Mouse (Mus musculus) gastrocnemius, adult 2 months (tissue): ENCODE data around the gene Ccr4. TPM values are rescaled to one million over a fixed set of nuclear protein-coding genes. Genes with fewer than 3 reads are reported as not detected.
A peak's percentile ranks its signal among the peaks of the same experiment; 100 is the strongest.
"Not testable (repeated sequence)": the region's sequence is repeated elsewhere in the genome, so short reads cannot be mapped to it uniquely, and the experiment has no call there.

ENCODE experiments used
- DNase-seq: peaks from one replicate; pipeline ENCODE4 v3.0.0; 2022
- H3K27ac ChIP-seq: fragments of 200-600 bp; 2 replicates; pipeline ENCODE4 v1.8.1; 2022; ENCODE audit warnings: mild to moderate bottlenecking
- H3K4me3 ChIP-seq: fragments of 200-600 bp; 2 replicates; pipeline ENCODE4 v1.8.1; 2022; ENCODE audit warnings: mild to moderate bottlenecking, moderate library complexity
- CTCF ChIP-seq: fragments of 200-600 bp; IDR thresholded peaks from 2 replicates; pipeline ENCODE4 v1.8.1; 2022; ENCODE audit warnings: antibody characterized with exemption, mild to moderate bottlenecking, moderate library complexity
- intact Hi-C: fragments of 180-260 bp; cut with DNase I; formaldehyde crosslinking; loops from one replicate; pipeline ENCODE4 v1.15.1; 2025
- total RNA-seq, 2 experiments: library from RNA; stranded (reverse); gene quantifications; 2 replicates each; pipeline ENCODE4 v1.2.3; 2021

The Ccr4 gene
- total RNA-seq, 2 experiments from 2014 or later = not detected

DNA sequence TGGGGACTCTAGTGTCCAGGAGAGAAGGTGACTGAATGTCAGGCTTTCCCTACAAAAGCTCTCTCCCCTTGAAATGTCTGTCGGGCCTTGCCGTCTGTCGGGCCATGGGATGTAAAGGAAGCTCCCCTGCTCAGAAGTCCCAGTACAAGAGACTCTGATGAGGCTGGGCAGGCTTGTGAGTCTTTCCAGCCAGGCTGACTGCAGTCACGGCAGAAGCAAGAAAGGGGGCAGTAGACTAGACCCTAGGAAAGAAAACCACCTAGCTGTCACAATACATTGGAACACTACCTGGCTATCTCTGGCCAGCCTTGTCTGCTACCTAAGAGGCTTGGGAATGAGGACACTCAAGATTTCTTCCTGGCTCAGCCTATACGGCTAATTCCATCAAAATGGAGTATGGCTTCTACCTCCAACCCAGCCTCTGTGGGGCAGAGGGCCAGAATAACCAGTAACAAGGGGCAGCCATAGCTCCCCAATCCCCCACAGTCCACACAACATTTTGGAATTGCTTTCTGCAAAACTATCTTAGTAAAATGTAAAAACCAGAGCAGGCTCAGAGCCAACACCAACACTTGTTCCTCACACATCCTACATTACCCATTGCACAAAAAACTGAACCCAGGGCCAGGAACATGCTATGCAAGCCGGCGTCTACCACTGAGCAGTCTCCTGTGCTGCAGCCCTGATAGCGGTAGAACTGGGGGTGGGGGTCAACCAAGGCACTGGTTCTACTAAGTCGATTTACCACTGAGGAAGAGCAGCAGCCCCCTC, 30.2 kb upstream of the Ccr4 start:
- intact Hi-C loops = no loop called here
- no peak for DNase-seq
- no peak overlapping the region for H3K4me3 ChIP-seq
- no peak for TF ChIP-seq CTCF
- H3K27ac ChIP-seq = no peak overlapping the region

DNA sequence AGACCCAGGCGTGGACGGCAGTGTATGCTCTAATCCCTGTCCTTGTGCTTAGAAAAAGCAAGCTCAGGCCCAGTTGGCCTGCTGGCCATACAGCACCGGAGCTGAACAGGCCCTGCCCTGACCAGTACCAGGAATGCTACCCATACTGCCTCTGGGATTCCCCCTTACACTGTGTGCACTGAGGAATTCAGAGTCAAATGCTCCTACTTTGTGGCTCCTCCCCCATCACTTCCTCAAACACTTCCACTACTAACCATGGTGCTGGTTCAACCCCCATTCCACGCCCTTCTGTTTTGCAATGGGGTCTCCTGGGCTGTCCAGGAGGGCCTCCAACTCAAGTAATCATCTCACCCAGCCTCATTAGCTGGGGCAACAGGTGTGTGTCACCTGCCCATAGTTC, 29.1 kb upstream of the Ccr4 start:
- Histone ChIP-seq H3K4me3 (no peak overlapping the region), H3K27ac (no peak overlapping the region)
- intact Hi-C loops = no loop called here
- DNase-seq = no peak
- TF ChIP-seq CTCF = no peak

DNA sequence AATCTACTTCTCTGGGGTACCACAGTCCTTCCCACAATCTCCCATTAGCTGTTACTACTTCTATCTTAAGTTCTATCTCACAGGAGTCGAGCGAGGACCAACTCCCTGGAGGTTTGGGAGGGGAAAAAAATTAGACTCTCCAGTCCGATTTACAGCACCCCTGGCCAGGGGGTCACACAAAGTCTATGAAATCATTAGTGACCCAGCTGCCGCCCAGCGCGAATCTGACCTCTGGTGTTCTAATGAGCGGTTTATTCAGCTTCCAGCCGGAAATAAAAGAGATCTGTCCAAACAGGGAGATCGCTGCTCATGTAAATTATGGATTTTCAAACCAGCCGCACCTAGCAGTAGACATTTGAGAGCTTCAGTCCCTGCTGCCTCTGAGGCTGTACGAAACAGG, 26.6 kb upstream of the Ccr4 start:
- no peak for DNase-seq
- no peak overlapping the region for H3K27ac ChIP-seq
- H3K4me3 ChIP-seq = no peak overlapping the region
- intact Hi-C loops = no loop called here
- TF ChIP-seq CTCF = no peak

DNA sequence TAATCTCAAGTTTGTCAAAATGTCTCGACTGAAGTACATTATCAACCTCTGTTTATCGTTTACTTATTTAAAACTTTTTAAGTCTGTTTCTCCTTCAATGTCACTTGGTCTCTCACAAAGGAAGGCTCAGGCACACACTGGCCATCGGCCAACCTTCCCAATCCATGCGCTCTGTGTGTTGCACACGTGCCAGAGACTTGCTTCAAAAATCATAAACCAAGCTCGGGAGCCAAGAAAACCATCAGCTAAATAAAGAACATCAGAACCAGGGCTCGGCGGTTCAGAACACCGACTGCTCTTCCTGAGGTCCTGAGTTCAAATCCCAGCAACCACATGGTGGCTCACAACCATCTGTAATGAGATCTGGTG, 23.9 kb upstream of the Ccr4 start:
- DNase-seq = no peak
- intact Hi-C loops = no loop called here
- no peak for TF ChIP-seq CTCF
- no peak overlapping the region for H3K4me3 ChIP-seq
- no peak overlapping the region for H3K27ac ChIP-seq

DNA sequence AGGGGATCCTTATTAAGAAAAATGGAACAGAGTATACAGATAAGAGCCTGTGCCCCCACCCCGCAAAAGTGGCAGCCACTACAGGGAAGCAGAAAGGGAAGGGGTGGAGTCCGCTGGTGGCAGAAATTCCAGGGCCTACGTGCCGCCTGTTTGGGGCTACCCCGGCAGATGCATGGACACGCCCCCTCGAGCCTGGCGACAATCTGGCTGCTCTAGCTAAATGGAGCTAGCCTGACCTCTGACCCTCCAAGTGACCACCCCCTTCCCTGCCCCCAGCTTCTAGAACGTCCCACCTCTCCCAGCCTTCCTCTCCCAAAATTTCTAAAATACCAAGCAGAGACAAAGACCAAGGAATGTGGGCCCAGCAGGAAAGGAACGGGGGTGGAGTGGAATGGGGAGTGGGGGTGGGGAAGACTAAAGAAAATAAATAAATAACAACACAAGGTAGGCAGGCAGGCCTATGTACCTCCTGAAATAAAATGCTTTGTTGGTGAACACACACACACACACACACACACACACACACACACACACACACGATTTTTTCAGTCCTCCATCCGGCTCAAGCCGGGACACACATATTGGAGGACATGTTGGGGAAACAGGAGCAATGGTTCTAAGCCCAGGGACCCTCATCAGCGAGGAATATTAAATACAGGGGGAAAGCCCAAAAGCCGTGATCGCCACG, 23.4 kb upstream of the Ccr4 start:
- TF ChIP-seq CTCF = no peak
- DNase-seq = peak; percentile 32
- Histone ChIP-seq H3K27ac (0 out of 2 replicates have a peak overlapping the region, but pooled peaks have one; percentile 13), H3K4me3 (no peak overlapping the region)
- intact Hi-C loops = no loop called here

DNA sequence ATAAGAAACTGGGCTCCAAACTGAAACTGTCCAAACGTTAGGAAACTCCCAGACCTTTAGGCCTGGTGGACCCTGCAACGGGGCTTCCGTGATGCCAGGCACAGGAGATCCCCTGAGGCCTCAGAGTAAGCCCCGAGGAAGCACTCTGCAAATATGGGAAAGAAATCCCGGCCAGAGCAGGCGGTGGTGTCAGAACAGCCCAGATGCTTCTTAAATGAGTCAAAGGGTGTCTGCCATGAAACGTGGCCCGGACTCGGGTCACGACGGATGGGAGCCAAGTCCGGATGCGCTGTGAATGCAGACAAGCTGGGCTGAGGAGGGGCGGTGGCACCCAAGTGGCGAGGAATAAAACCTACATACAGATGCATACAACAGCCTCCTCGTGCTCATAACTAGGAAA, 22.4 kb upstream of the Ccr4 start:
- H3K27ac ChIP-seq = peak overlapping the region; percentile 48
- TF ChIP-seq CTCF = no peak
- peak; percentile 63 for DNase-seq
- H3K4me3 ChIP-seq = peak overlapping the region; percentile 60
- intact Hi-C loops = no loop called here

DNA sequence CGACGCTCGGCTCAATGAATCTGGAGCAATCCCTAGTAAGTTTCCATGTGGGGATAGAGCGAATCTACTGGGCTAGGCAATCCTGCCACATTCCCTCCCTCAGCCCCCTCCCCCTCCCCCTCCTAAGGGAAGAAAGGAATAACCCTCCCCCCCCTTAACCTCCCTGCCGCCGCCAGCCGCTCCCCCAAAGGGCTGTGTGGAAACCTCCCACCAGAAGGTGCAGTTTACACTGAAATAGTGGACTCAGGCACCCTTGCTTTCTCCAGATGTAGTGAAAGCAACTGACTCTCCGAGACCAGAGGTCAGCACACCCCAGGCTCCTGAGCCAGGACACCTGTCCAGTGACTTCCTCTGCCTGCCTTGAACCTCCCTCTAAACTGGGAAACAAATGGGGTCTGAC, 21.9 kb upstream of the Ccr4 start:
- TF ChIP-seq CTCF = no peak
- Histone ChIP-seq H3K4me3 (peak overlapping the region; percentile 60), H3K27ac (peak overlapping the region; percentile 48)
- intact Hi-C loops = no loop called here
- DNase-seq = no peak

DNA sequence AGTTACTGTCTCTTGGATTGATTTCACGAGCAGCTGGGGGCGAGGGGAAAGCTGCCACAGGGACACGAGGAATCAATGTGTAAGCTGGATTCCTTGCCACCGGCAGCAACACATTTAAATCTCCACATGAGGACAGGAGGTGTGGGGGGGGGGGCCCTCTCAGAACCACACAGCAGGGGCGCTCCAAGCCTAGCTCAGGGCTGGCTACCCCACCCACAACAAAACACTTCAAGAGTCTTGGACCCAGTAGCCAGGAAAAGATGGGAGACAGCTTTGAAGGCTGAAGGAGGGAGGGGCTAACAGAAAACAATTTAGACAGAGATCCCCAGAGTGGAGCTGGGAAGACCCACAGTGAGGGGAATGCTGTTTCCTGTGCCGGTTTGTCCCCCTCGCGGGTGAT, 21.2 kb upstream of the Ccr4 start:
- Histone ChIP-seq H3K27ac (no peak overlapping the region), H3K4me3 (no peak overlapping the region)
- DNase-seq = no peak
- TF ChIP-seq CTCF = no peak
- intact Hi-C loops = no loop called here

DNA sequence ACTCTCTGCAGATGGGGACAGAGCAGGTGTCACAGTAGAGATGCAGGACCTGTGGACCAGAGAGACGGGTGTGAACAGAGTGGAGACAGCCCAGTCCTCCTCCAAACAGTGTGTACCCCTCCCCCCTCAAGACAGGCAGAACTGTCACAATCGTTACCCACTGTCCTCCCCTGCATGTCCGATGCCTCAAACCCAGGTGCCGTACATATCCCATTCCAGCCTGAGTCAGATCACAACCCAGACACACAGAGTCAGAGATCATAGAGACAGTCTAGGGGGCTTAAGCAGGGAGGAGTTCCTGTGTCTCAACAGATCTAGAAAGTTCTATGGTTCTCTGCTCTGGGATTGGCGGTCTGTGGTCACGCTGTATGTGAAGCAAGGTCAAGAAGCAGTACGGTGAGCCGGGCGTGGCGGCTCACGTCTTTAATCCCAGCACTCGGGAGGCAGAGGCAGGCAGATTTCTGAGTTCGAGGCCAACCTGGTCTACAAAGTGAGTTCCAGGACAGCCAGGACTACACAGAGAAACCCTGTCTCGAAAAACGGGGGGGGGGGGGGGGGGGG, 20.4 kb upstream of the Ccr4 start:
- no peak for TF ChIP-seq CTCF

DNA sequence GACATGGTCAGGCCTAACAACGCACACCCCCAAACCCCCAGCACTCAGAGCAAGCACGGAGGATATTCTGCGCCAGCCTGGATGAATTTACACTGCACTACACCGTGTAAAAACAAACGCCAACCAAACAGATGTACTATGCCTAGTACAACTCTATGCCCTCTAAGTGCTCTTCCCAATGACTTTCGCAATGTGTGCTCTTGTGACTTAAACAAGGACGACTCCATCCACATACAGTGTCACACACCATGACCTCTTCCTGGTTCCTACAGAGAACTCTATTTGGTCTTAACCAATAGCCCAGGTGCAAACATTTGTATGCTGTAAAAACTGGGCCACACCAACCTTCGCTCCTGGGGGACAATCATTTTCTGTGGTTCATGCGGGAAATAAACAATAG, 17.8 kb upstream of the Ccr4 start:
- intact Hi-C loops = no loop called here
- DNase-seq = no peak
- no peak overlapping the region for H3K4me3 ChIP-seq
- no peak overlapping the region for H3K27ac ChIP-seq
- TF ChIP-seq CTCF = no peak

More for the DNA sequence above, 20.4 kb upstream of the Ccr4 start:
- intact Hi-C loops = no loop called here
- H3K27ac ChIP-seq = no peak overlapping the region
- H3K4me3 ChIP-seq = no peak overlapping the region
- DNase-seq = no peak

DNA sequence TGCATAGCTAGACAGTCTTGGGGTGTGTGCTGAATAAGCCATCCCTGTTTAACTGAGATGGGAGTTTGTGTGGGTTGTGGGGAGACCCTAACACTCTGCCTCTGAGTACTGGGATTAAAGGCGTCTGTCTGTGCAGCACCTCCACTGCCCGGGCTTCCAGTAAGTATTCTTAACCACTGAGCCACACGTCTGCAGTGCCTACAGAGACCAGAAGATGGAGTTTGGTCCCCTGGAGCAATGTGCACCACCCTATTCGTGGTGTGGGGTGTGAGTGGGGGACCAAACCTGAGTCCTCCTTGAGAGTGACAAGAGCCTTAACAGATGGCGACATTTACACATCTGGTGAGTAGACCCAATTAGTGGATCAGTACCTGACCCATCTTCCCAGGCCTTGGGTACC, 17.3 kb upstream of the Ccr4 start:
- no peak for DNase-seq
- TF ChIP-seq CTCF = no peak
- Histone ChIP-seq H3K27ac (no peak overlapping the region), H3K4me3 (no peak overlapping the region)
- intact Hi-C loops = no loop called here

DNA sequence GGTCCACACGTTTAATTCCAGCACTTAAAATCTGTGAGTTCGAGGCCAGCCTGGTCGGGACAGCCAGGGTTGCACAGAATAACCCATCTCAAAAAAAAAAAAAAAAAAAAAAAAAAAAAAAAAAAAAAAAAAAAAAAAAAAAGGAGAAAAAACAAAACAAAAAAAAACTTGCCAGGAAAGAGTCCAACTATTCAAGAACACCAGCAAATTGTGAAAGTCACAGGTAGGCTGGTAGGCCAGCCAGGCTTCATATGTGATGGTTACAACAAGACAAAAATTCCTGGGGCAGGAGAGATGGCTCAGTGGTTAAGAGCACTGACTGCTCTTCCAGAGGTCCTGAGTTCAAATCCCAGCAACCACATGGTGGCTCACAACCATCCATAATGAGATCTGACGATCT, 15.8 kb upstream of the Ccr4 start:
- intact Hi-C loops, H3K27ac ChIP-seq, H3K4me3 ChIP-seq, DNase-seq: not testable (repeated sequence)

DNA sequence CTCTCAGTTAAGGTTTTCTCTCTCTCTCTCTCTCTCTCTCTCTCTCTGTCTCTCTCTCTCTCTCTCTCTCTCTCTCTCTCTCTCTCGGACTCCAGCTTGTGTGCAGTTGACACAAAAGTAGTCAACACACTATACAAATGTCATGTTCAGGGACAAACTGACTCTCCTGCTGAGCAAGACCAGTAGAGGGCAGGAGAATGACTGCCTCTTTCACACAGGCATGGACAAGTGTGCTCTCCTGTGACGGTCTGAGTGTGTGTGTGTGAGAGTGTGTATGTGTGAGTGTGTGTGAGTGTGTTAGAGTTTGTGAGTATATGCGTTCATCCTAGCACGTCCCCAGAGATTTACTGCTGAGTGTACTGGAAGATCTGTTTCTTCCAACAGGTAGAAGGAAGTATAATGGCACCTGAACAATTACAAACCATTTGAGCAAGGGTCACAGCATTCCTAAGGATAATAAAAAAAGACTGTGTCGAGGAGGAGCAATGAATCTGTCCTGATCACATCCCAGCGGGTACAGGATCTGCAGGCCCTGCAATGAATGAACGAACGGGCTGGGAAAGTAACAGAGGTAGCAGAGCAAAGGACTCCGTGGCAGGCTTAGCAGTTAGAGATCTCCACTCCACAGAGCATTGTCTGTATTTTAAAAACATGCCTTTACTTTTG, 14.2 kb upstream of the Ccr4 start:
- DNase-seq = no peak

More for the DNA sequence above, 14.2 kb upstream of the Ccr4 start:
- Histone ChIP-seq H3K27ac (no peak overlapping the region), H3K4me3 (no peak overlapping the region)
- intact Hi-C loops = no loop called here
- no peak for TF ChIP-seq CTCF
